Mouse (Mus musculus) embryo, embryonic 10 days (tissue): ENCODE data around the gene Scarf2.

Source experiments
- DNase-seq: peaks from one replicate; pipeline ENCODE4 v3.0.0-alpha.2; 2015; ENCODE audit warnings: low spot score

Scarf2 gene

GRCm38 (mm10) chr16:17831781-17832180, 34.7 kb downstream of the Scarf2 start:
- peak; percentile 51 for DNase-seq

GRCm38 (mm10) chr16:17832821-17833220, 35.7 kb downstream of the Scarf2 start, which contains the start of gene B830017H08Rik:
B830017H08Rik (plus strand) TSS chr16:17833121.
- no peak for DNase-seq

GRCm38 (mm10) chr16:17833321-17833680, 36.2 kb downstream of the Scarf2 start:
- DNase-seq = peak; percentile 35

- DNase-seq = peak; percentile 67
These were observed 36.8 kb downstream of the Scarf2 start for GRCm38 (mm10) chr16:17833681-17834399.

- DNase-seq = no peak
These were observed 37.5 kb downstream of the Scarf2 start for GRCm38 (mm10) chr16:17834543-17834942.

DNA sequence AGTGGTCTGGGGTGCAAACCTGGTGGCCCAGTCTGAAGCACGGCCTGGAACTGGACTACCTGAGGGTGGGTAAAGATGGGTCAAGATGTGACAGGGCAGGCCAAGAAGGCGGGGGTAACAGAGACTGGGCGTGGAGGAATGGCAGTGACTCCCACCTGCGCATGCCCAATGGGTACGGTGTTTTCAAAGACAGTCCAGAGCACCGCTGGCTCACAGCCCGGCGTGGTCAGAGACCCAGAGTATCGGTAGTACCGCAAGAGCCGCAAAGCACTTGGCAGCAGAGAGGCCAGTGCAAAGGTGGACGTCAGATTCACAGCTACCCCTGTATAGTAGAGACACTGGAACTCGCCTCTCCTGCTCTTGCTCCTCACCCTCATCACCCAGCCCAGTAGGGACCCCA, 38.4 kb downstream of the Scarf2 start:
- no peak for DNase-seq

DNA sequence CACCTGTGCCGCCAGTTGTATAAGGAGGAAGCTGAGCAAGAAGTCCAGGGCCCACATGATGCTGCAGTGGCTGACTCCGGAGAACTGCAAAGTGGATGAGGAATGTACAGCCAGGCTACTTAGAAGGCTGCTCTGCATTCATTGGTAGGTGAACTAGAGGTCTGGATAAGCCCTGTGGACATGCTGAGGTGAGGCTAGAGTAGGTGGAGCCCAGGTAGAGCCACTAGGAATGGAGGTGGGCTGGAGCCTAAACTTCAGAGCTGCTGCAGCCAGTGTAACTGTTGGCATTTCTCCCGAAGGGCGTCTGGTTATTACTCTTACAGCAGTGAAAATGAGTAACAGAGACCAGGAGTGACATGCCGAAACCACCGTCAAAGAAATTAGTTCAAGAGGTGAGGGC, 41.0 kb downstream of the Scarf2 start, which contains the start of gene Car15:
TSS of gene Car15 (minus strand) at position 314 of the 400 bp plus-strand sequence.
- no peak for DNase-seq

- no peak for DNase-seq
These were observed 42.9 kb downstream of the Scarf2 start for GRCm38 (mm10) chr16:17839976-17840375.

- DNase-seq = no peak
These were observed 45.4 kb downstream of the Scarf2 start for GRCm38 (mm10) chr16:17842437-17842836.

DNA sequence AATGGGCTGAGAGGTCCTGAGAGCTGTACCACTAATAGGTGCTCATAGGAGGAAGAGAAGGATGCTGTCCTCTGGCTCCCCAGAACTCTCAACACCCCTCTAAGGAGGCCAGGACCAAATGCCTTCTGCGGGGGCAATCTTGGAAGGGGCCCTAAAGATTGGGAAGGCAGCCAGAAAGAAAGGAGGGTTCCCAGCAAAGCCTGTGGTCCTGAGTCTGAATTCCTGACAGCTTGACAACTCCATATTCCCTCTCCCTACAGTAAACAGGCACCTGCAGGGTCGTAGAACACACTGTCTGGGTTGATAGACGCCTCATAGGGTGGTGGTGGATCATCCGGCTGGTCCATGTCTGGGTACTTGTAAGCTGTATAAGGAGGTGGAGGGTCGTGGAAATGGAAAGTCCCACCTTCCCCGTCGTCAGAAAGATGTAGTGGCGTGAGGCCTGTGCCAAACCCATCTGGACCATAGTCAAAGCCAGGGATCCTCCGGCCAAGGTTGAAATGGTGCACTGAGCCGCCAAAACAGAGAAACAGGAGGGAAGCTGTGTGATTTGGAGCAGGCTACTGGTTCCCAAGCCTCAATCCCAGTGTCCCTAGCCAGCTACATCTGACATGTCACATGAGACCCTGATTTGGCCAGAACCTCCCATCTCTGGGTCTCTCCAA, 46.8 kb downstream of the Scarf2 start:
- DNase-seq = no peak

DNA sequence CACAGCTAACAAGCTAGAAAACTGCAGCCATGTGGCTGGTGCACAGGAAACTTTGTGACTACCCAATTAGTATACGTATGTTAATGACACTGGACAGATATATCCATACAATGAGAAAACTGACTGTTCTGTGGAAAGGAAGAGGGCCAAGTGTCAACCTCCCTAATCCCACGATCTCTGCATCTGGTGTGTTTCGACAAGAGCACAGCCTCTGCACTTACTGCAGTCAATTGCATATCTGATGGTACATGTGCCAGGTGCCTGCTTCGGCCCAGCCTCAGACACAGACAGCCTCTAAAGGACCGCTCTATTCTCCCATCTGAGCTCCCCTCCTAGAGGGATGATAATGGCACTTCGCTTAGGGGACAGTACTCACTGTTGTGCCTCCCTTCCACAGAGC, 51.3 kb downstream of the Scarf2 start:
- no peak for DNase-seq

- DNase-seq = peak; percentile 87
These were observed 51.8 kb downstream of the Scarf2 start for GRCm38 (mm10) chr16:17848928-17849327.

DNA sequence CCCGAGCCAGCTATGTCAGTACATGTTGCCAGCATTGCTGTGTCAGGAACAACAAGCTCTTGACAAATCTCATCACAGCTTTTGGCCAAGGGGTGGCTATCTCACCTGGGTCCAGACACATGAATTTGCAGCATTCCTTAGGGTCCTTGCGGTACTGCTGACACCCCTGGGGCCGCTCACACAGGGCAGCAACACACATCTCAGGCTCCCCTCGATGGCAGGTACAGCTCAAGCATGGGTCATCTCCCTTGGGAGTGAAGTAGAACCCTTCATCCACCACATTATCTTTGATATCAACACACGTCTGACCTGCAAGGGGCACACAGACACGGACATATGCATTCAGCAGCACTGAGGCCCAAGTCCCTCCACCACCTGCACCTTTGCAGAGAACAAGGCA, 52.4 kb downstream of the Scarf2 start:
- no peak for DNase-seq

- no peak for DNase-seq
These were observed 54.2 kb downstream of the Scarf2 start for GRCm38 (mm10) chr16:17851331-17851730.

DNA sequence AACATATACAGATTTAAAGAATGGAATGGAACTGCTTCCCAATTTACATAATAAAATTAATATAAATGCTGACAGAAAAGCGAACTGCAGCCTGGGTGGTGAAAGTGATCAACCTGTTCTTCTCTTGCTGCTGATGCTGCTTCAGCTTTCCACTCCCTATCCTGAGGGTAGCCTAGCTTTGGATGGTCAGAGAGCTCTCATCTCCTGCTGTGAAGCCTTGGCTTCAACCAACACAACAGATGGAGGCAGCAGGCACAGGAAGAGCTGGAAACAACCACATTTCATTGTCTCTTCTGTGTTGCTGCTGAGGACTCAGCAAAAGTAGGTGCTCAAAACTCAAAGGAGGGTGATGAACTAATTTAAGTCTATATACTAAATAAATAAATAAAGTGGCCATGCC, 54.8 kb downstream of the Scarf2 start:
- DNase-seq = no peak

- DNase-seq = no peak
These were observed 56.2 kb downstream of the Scarf2 start for GRCm38 (mm10) chr16:17853263-17853662.

DNA sequence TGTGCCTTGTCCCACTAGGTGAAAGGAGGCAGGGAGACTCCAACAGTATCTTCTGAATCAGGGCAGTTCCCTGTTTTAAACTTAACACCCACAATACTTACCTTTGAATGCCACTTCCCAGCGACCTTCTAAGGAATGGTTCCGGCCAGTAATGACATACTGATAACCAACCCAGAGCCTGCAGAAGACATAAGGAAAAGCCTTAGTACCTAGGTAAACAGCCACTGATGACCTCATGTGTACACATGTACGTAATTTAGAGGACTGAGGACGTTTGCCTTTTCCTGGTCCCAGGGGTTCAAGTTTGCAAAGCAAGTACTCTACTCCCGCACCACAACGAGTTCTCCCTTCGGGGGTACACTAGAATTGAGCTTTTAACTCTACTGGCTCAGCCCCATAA, 60.1 kb downstream of the Scarf2 start:
- no peak for DNase-seq
